Mouse (Mus musculus) heart, embryonic 15.5 days (tissue): ENCODE data around the gene Polr2m. TPM values are rescaled to one million over a fixed set of nuclear protein-coding genes. Genes with fewer than 3 reads are reported as not detected.

Experiments
- ATAC-seq: fragments of 200-750 bp; cut with Nextera tagmentation; replicated peaks from 2 replicates; pipeline ENCODE4 v1.8.0; 2017; ENCODE audit warnings: low read depth, moderate TSS enrichment; ENCODE audit not compliant: insufficient number of reproducible peaks, insufficient read depth, low FRiP score
- H3K27ac ChIP-seq: fragments of 300-500 bp; sonication (generic); 2 replicates; pipeline ENCODE4 v1.5.1; 2015; ENCODE audit warnings: mild to moderate bottlenecking, inconsistent platforms
- H3K27me3 ChIP-seq: fragments of 300-500 bp; sonication (generic); 2 replicates; pipeline ENCODE4 v1.6.1; 2015; ENCODE audit warnings: inconsistent platforms
- H3K36me3 ChIP-seq: fragments of 300-500 bp; sonication (generic); 2 replicates; pipeline ENCODE4 v1.6.1; 2015; ENCODE audit warnings: mild to moderate bottlenecking, inconsistent platforms
- H3K4me1 ChIP-seq: fragments of 300-500 bp; sonication (generic); replicated peaks from 2 replicates; pipeline ENCODE4 v1.6.1; 2015; ENCODE audit warnings: inconsistent platforms
- H3K4me2 ChIP-seq: fragments of 300-500 bp; sonication (generic); 2 replicates; pipeline ENCODE4 v1.6.1; 2015; ENCODE audit warnings: inconsistent platforms, mild to moderate bottlenecking, moderate library complexity
- H3K4me3 ChIP-seq: fragments of 300-500 bp; sonication (generic); 2 replicates; pipeline ENCODE4 v1.5.1; 2015; ENCODE audit warnings: mild to moderate bottlenecking, inconsistent platforms
- H3K9ac ChIP-seq: fragments of 300-500 bp; sonication (generic); 2 replicates; pipeline ENCODE4 v1.6.1; 2015; ENCODE audit warnings: mild to moderate bottlenecking, inconsistent platforms
- H3K9me3 ChIP-seq: fragments of 300-500 bp; sonication (generic); replicated peaks from 2 replicates; pipeline ENCODE4 v1.6.1; 2016; ENCODE audit warnings: inconsistent platforms
- WGBS: fragments of 180-500 bp; shearing (Covaris S2); methylation state at CpG from one replicate; pipeline ENCODE4 v1.1.7; 2015; ENCODE audit warnings: mixed read lengths; 5-methylcytosine and 5-hydroxymethylcytosine counted together
- polyA plus RNA-seq: library from polyadenylated mRNA; unstranded; fragments of >200 nt; fragmentation: Nextera tagmentation; extraction: Ambion mirVana; gene quantifications from 2 replicates; pipeline ENCODE4 v1.2.1, GENCODE M21; 2015

The Polr2m gene
- 280 and 318 TPM in 2 replicates for polyA plus RNA-seq

DNA sequence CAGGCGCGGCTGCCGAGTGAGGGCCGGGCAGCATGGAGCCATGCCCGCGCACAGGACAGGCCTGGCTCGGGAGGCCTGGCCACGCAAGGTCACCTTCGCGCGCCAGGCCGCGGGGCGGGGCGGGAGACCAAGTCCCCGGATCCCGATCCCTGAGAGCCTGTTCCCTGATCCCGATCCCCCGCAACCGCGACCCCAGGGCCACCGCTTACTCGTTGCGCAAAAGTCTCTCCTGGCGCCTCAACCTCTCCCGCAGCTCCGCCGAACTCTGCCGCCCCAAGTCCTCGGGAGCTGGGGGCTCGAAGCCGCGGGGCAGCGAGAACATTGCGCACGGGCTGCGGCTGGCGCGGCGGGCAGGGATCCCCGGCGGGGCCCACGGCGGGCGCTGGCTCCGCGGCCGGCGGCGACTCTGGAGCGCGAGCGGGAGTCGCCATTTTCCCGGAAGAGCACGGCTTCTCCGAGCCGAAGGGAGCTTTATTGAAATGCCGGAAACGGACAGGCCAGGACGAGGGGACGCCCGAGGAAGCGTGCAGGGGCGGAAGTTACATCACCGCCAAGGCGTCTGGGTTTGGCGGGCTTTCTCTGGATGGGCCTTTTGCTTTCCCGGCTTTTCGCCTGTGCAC is at the start of gene Polr2m:
TSS of gene Polr2m (minus strand) at position 461 of the 620 bp plus-strand sequence.
- Histone ChIP-seq H3K27me3 (no peaks in the 10 kb centered on the region), H3K4me2 (peak within 1 kb of the TSS; percentile 72), H3K27ac (peak within 1 kb of the TSS; percentile 98), H3K9ac (peak within 1 kb of the TSS; percentile 100), H3K4me3 (peak within 1 kb of the TSS; percentile 91), H3K4me1 (peaks cover 12% of the 10 kb centered on the region), H3K9me3 (no peaks in the 10 kb centered on the region), H3K36me3 (peaks cover 30% of the 10 kb centered on the region)
- WGBS: under 1% methylated on average over 70 of the region's 70 CpGs
- peak; percentile 96 for ATAC-seq

DNA sequence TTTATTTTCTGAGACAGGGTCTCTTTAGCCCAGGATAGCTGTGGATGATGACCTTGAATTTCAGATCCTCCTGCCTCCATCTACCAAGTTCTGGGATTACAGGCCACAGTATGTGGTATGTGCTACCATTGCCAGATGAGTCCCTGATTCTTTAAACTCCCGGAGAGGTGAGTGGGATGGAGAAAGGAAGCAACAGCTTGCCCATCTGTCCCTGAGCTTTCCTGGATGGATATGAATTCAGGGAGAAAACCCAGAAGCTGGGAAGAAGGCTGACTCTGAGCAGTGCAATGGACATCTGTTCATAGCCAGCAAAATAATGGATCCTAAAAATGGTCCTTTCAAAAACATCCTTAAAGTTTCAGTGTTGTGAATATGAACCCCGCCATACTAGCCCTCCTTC is 49.3 kb upstream of the Polr2m start:
- Histone ChIP-seq H3K27me3 (no peaks in the 10 kb centered on the region), H3K27ac (no peak overlapping the region), H3K4me3 (no peak overlapping the region), H3K4me2 (no peak overlapping the region), H3K9ac (no peak overlapping the region), H3K4me1 (no peaks in the 10 kb centered on the region), H3K9me3 (no peaks in the 10 kb centered on the region), H3K36me3 (peaks cover 37% of the 10 kb centered on the region)
- WGBS: 74% methylated on average over 2 of the region's 2 CpGs
- no peak for ATAC-seq

DNA sequence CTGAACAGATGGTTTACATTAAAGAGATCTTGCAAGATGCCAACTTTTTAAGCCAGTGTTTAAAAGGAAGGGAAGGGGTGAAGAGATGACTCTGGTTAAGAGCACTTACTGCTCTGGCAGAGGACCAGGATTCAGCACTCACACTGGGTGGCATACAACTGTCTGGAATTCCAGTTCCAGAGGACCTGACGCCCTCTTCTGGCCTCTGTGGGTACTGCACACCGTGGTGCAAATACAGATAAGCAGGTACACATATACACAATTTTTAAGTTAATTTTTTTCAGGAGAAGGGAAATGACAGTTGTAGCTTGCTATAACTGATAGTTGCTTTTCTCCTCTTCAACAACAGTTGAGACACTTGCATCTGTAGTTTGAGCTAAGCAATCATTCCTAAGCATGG is 44.2 kb upstream of the Polr2m start:
- no peaks in the 10 kb centered on the region for H3K4me1 ChIP-seq
- H3K27ac ChIP-seq: no peak overlapping the region
- no peak for ATAC-seq
- H3K9ac ChIP-seq: no peak overlapping the region
- no peak overlapping the region for H3K4me3 ChIP-seq
- no peak overlapping the region for H3K4me2 ChIP-seq
- peaks cover 30% of the 10 kb centered on the region for H3K36me3 ChIP-seq
- 69% methylated on average over 2 of the region's 2 CpGs for WGBS
- H3K27me3 ChIP-seq: no peaks in the 10 kb centered on the region
- no peaks in the 10 kb centered on the region for H3K9me3 ChIP-seq

DNA sequence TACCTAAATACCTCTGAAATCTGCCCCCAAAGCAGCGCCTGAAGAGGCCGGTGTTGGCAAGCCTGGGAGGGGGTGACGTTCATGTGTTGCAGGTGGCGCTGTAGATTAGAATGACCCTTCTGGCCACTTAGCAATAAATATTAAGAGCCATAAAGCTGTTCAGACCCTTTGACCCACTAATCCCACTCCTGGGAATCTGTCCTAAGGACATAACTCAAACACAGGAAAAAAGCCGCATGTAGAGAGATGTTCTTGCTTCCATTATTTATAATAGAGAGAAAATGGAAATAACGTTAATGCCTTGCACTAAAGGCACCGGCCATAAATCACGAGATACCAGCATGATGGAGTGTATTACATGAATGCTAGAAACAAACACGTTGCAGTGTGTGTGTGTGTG is 41.7 kb upstream of the Polr2m start:
- Histone ChIP-seq H3K9ac (no peak overlapping the region), H3K27me3 (no peaks in the 10 kb centered on the region), H3K36me3 (peaks cover 41% of the 10 kb centered on the region), H3K4me1 (no peaks in the 10 kb centered on the region), H3K9me3 (no peaks in the 10 kb centered on the region), H3K4me3 (no peak overlapping the region), H3K27ac (no peak overlapping the region), H3K4me2 (no peak overlapping the region)
- WGBS: 76% methylated on average over 9 of the region's 9 CpGs
- no peak for ATAC-seq

DNA sequence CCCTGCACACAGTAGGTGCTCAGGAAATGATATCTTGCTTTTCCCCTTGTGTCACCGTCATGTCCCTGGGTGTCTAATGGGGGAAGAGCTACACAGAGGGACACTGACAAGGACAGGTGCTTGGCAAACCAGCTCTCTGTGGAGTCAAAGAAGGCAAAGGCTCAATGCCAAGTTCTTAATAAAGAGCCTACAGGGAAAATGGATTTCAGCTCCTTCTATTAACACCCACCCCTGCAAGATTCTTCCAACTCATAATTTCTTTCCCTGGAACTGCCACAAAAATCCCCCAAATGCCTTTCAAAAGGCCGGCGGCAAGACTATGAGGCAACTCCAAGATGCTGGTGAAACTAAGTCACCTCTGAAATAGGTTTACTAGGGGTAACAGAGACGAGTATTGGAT is 38.2 kb upstream of the Polr2m start:
- 85% methylated on average over 4 of the region's 4 CpGs for WGBS
- Histone ChIP-seq H3K36me3 (peaks cover 30% of the 10 kb centered on the region), H3K9me3 (no peaks in the 10 kb centered on the region), H3K4me3 (no peak overlapping the region), H3K4me2 (no peak overlapping the region), H3K27me3 (no peaks in the 10 kb centered on the region), H3K27ac (no peak overlapping the region), H3K4me1 (no peaks in the 10 kb centered on the region), H3K9ac (no peak overlapping the region)
- ATAC-seq: no peak

DNA sequence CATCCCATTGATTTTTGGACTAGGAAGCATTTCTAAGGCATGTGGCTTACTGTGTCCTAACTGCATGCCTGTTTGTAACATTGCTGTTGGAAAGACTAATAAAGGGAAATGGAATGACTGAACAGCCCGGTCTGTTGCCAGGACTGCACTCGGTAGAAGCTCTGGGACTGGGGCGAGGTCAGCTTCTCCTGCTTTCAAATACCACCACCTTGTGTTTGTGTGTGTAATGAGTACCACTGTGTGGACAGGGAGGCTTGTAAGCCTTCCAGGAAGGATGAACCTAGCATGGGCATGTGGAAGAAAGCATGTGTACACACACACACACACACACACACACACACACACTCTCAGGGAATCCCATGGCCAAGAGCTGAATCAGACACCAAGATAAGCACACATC is 34.1 kb upstream of the Polr2m start:
- H3K27ac ChIP-seq: no peak overlapping the region
- H3K9me3 ChIP-seq: no peaks in the 10 kb centered on the region
- H3K4me1 ChIP-seq: peaks cover 3% of the 10 kb centered on the region
- H3K4me2 ChIP-seq: no peak overlapping the region
- 65% methylated on average over 3 of the region's 3 CpGs for WGBS
- no peak for ATAC-seq
- H3K36me3 ChIP-seq: peaks cover 38% of the 10 kb centered on the region
- H3K4me3 ChIP-seq: no peak overlapping the region
- H3K27me3 ChIP-seq: no peaks in the 10 kb centered on the region
- H3K9ac ChIP-seq: no peak overlapping the region

DNA sequence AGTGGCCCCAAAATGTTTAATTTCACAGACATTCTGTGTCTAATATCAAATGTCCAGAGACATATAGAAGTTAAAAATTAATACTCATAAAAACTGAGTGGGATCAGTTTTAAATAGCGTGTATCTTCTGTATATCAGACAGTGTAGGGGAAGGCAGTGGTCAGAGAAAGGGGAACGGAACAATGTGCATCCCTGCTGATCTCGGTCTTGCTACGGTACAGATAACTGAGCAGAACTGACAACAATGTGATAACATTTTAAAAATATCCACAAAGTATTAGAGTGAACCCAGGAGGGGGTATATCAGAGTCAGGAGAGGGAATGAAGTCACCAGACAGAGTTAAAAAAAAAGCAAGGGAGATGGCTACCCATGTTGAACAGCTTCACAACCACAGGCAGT is 31.8 kb upstream of the Polr2m start:
- Histone ChIP-seq H3K4me1 (peaks cover 3% of the 10 kb centered on the region), H3K27ac (no peak overlapping the region), H3K27me3 (no peaks in the 10 kb centered on the region), H3K9me3 (no peaks in the 10 kb centered on the region), H3K36me3 (peaks cover 42% of the 10 kb centered on the region), H3K4me2 (no peak overlapping the region), H3K4me3 (no peak overlapping the region), H3K9ac (no peak overlapping the region)
- 49% methylated on average over 4 of the region's 4 CpGs for WGBS
- ATAC-seq: no peak

DNA sequence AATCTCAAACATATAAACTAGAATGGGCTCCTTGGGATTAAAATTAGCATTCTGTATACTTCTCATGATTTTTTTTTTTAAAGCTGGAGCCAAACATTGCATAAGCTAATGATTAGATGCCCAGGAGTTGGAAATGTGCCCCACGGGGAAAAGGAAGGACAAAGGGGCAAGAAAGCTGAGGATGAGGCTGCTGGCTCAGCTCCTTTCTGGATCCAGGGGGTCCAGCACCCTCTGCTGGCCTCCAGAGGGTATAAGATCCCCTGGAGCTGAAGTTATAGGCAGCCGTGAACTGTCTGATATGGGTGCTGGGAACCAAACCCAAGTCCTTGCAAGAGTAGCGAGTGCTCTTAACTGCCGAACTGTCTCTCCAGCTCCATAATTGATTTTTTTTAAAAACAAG is 30.1 kb upstream of the Polr2m start:
- no peak overlapping the region for H3K4me3 ChIP-seq
- H3K27me3 ChIP-seq: no peaks in the 10 kb centered on the region
- no peak overlapping the region for H3K4me2 ChIP-seq
- peaks cover 39% of the 10 kb centered on the region for H3K36me3 ChIP-seq
- no peaks in the 10 kb centered on the region for H3K9me3 ChIP-seq
- H3K27ac ChIP-seq: no peak overlapping the region
- H3K4me1 ChIP-seq: peaks cover 3% of the 10 kb centered on the region
- no peak overlapping the region for H3K9ac ChIP-seq
- whole genome bisulfite sequencing: 88% methylated on average over 4 of the region's 4 CpGs
- ATAC-seq: no peak

DNA sequence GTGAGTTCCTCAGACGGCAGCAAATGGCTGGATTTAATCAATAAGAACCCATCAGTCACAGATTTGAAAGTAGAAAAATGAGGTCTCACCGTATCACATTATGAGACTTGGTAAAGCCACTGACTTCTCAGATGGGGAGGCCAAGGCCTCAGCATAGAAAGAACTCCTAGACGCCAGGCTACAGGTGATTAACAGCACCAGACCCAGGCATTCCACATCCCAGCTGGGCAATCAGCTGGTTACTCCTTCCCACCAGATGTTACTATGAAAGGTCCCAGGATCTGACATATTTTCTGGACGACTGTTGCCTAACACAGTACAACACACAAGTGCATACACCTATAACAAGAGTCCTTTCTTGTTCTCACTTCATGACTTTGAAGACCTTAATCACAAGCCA is 27.8 kb upstream of the Polr2m start:
- Histone ChIP-seq H3K27ac (no peak overlapping the region), H3K27me3 (no peaks in the 10 kb centered on the region), H3K4me1 (peaks cover 3% of the 10 kb centered on the region), H3K4me3 (no peak overlapping the region), H3K9me3 (no peaks in the 10 kb centered on the region), H3K4me2 (no peak overlapping the region), H3K9ac (no peak overlapping the region), H3K36me3 (peaks cover 32% of the 10 kb centered on the region)
- ATAC-seq: no peak
- 72% methylated on average over 4 of the region's 4 CpGs for WGBS

DNA sequence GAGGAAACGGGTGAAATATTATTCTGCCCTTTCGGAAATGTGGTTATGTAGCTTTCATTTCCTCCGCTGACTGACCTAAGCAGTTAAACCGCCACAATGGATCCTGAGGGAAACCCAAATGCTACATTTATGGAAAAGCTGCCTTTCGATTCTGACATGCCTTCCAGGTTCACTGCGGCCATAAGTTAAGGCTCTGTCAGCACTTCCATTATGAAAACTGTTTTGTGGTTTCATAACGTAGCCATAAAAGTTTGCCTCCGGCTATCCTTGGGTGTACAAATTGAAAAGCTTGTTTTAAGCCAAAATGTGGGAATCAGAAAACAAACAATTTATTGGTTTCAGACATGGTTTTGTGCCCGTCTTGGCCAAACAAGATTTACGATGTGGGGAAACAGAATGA is 27.2 kb upstream of the Polr2m start:
- H3K36me3 ChIP-seq: peaks cover 32% of the 10 kb centered on the region
- no peak overlapping the region for H3K9ac ChIP-seq
- ATAC-seq: no peak
- no peak overlapping the region for H3K27ac ChIP-seq
- peaks cover 3% of the 10 kb centered on the region for H3K4me1 ChIP-seq
- H3K4me3 ChIP-seq: no peak overlapping the region
- no peaks in the 10 kb centered on the region for H3K9me3 ChIP-seq
- H3K4me2 ChIP-seq: no peak overlapping the region
- no peaks in the 10 kb centered on the region for H3K27me3 ChIP-seq
- whole genome bisulfite sequencing: 82% methylated on average over 10 of the region's 10 CpGs

DNA sequence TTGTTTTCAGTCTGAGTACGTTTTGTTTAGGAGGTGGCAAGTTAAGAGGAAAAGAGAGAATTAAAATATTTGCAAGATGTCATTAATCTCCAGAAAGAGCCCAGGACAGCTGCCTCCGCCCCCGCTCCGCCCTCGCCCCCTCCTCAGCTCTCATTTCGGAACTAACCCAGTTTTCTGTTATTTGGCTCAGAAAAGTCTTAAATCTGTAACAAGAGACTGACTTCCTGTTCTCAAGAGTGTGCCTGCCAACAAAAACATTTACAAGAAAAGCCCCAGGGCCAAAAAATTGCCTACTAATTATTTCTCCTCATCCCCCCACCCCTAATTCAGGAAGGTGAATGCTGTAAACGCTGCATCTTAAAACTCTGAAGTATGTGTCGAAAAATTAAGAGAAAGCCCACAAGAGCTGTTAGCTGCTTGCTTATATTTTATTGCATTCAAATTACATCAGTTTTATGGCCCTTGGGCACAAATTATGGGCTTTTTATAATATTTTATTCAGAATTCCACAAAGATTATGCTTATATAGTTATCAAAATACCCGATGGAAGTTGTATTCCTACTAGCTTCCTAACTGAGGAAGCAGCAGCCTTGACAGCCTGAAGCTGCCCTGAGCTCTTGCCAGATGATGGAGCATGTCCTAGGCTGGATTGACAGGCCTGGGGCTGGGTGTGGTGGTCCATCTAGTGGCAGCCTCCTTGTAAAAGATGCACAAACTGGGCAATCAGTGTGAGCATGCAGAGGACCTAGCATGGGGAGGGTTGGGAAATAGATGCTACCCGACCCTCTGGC is 12.9 kb upstream of the Polr2m start:
- no peak overlapping the region for H3K9ac ChIP-seq
- no peak overlapping the region for H3K4me3 ChIP-seq
- no peaks in the 10 kb centered on the region for H3K9me3 ChIP-seq
- H3K36me3 ChIP-seq: 0 out of 2 replicates have a peak, but pooled peaks cover 6% of the 10 kb centered on the region
- peak overlapping the region; percentile 54 for H3K27ac ChIP-seq
- WGBS: 51% methylated on average over 10 of the region's 10 CpGs
- H3K27me3 ChIP-seq: no peaks in the 10 kb centered on the region
- H3K4me2 ChIP-seq: 0 out of 2 replicates have a peak overlapping the region, but pooled peaks have one; percentile 25
- H3K4me1 ChIP-seq: 0 out of 2 replicates have a peak, but pooled peaks cover 7% of the 10 kb centered on the region
- ATAC-seq: no peak
